Mouse (Mus musculus): ENCODE data around the gene Tmem150a.
A peak's percentile ranks its signal among the peaks of the same experiment; 100 is the strongest.

Tmem150a gene

GRCm38 (mm10) chr6:72374820-72375563 lies 19.7 kb downstream of the Tmem150a start:
- DNase-seq: no peak

- DNase-seq: no peak
Measured at GRCm38 (mm10) chr6:72378510-72379234, 23.4 kb downstream of the Tmem150a start.

- no peak for DNase-seq
Measured at GRCm38 (mm10) chr6:72379377-72380130, 24.3 kb downstream of the Tmem150a start.

GRCm38 (mm10) chr6:72380131-72380770 lies 25.0 kb downstream of the Tmem150a start, which contains the start of gene Vamp5:
TSS of gene Vamp5 (minus strand) at chr6:72380468.
- no peak for DNase-seq

GRCm38 (mm10) chr6:72382494-72382893 lies 27.2 kb downstream of the Tmem150a start:
- DNase-seq: no peak

GRCm38 (mm10) chr6:72383142-72383820 lies 28.0 kb downstream of the Tmem150a start:
- DNase-seq: no peak

- DNase-seq: no peak
Measured at GRCm38 (mm10) chr6:72383952-72384351, 28.7 kb downstream of the Tmem150a start.

GRCm38 (mm10) chr6:72385258-72385657 lies 30.0 kb downstream of the Tmem150a start:
- DNase-seq: no peak

GRCm38 (mm10) chr6:72386561-72386960 lies 31.3 kb downstream of the Tmem150a start:
- no peak for DNase-seq

- DNase-seq: no peak
Measured at GRCm38 (mm10) chr6:72387816-72388215, 32.6 kb downstream of the Tmem150a start.

- no peak for DNase-seq
Measured at GRCm38 (mm10) chr6:72388266-72388665, 33.0 kb downstream of the Tmem150a start.

GRCm38 (mm10) chr6:72388791-72389329 lies 33.6 kb downstream of the Tmem150a start:
- DNase-seq: no peak

- DNase-seq: no peak
Measured at GRCm38 (mm10) chr6:72389471-72389940, 34.3 kb downstream of the Tmem150a start.

- DNase-seq: peak; percentile 63
Measured at GRCm38 (mm10) chr6:72389941-72390771, 34.9 kb downstream of the Tmem150a start, which contains the start of gene Vamp8. TSS of gene Vamp8 (minus strand) at chr6:72390703.

- no peak for DNase-seq
Measured at GRCm38 (mm10) chr6:72390795-72391521, 35.7 kb downstream of the Tmem150a start.

- no peak for DNase-seq
Measured at GRCm38 (mm10) chr6:72392341-72392740, 37.1 kb downstream of the Tmem150a start.

GRCm38 (mm10) chr6:72396837-72397251 lies 41.6 kb downstream of the Tmem150a start:
- DNase-seq: no peak

- DNase-seq: no peak
Measured at GRCm38 (mm10) chr6:72399967-72400366, 44.7 kb downstream of the Tmem150a start.

- DNase-seq: peak; percentile 46
Measured at GRCm38 (mm10) chr6:72401875-72402274, 46.6 kb downstream of the Tmem150a start.

GRCm38 (mm10) chr6:72405356-72405755 lies 50.1 kb downstream of the Tmem150a start:
- DNase-seq: no peak

All from cerebellum, adult 11-12 months (tissue).